Mouse (Mus musculus) Patski (cell line): Measurements from ENCODE around the gene Lsm7. TPM values are rescaled to one million over a fixed set of nuclear protein-coding genes. Genes with fewer than 3 reads are reported as not detected.

ENCODE experiments used
- ATAC-seq: fragments of 100-300 bp; one replicate; pipeline ENCODE4 v1.8.0; 2021
- CTCF ChIA-PET: fragments of 350-600 bp; sonication (Branson Sonifier 250); formaldehyde crosslinking; loops from one replicate; lab custom pipeline; 2022; ENCODE audit warnings: inconsistent platforms; lab: Charles Lee
- POLR2A ChIA-PET: fragments of 350-600 bp; sonication (Branson Sonifier 250); formaldehyde crosslinking; loops from one replicate; lab custom pipeline; 2022; ENCODE audit warnings: antibody characterized with exemption, inconsistent platforms; lab: Charles Lee
- DNase-seq: peaks from one replicate; pipeline ENCODE4 v3.0.0-alpha.2; 2011; ENCODE audit warnings: low read depth, low spot score
- H3K27me3 ChIP-seq: fragments of 371-371 bp; one replicate; pipeline ENCODE4 v1.5.1; 2021
- CTCF ChIP-seq: fragments of 100-300 bp; IDR thresholded peaks from one replicate; pipeline ENCODE4 v1.5.1; 2021
- in situ Hi-C: fragments of 300-500 bp; cut with MboI; formaldehyde crosslinking; loops from 3 replicates; pipeline ENCODE4 v1.11.1; 2018; ENCODE audit warnings: low pct_unique_long_range_greater_than_20kb, mixed read lengths
- polyA plus RNA-seq: library from polyadenylated mRNA; unstranded; gene quantifications from one replicate; pipeline ENCODE4 v1.2.3, GENCODE M21; 2021

Lsm7 gene
- polyA plus RNA-seq, 1 experiment from 2014 or later = 77.8 TPM

DNA sequence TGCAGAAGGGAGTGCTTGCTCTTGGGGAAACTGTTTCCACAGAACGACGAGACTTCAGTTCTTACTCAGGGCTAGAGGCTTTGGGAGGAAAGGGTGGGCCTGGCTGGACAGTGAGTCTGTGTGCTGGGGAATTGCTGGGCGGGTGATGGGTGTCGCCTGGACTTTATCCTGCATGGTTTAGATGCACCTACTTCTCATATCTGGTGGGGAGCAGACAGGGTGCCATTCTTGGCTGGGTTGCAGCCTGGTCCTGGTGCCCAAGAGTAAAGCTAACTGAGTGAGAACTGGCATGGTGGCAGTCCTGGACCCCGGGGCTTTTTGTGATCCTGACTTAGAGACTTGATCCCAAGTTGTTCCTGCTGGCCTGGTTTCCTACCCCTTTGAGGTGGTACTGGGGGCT, 1.9 kb upstream of the Lsm7 start:
- TF ChIP-seq CTCF = no peak
- ChIA-PET POLR2A (no interaction called here), CTCF (no interaction called here)
- in situ Hi-C loops = no loop called here
- ATAC-seq (no peak), DNase-seq (no peak)
- no peaks in the 10 kb centered on the region for H3K27me3 ChIP-seq

DNA sequence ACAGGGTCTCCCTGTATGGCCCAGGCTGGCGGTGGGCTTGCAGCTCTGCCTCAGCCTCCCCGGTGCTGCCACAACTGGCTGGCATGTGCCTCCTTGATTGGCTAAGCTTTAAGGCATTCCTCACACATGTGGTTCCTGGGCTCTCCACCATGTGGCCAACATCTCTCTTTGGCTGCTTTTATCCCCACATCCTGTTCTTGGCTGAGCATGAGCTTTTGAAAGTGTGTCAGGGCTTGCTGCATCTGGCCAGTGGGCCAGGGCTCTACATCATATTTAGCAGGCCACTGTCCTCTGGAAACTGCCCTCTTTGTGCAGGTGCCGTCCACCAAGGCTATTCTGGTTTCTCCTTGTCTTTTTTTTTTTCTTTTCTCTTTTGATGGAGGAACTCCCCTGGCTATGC, 1.3 kb upstream of the Lsm7 start:
- ATAC-seq = no peak
- no peak for DNase-seq
- ChIA-PET CTCF (interaction anchor here (0.8 kb wide), 1 partner anchor 25 kb away, joined by 3 read pairs; no protein-coding TSS in a partner anchor), POLR2A (interaction anchor here (1.2 kb wide), 1 partner anchor 29 kb away, joined by 3 read pairs; no protein-coding TSS in a partner anchor)
- TF ChIP-seq CTCF = no peak
- in situ Hi-C loops = no loop called here
- H3K27me3 ChIP-seq = no peaks in the 10 kb centered on the region

- DNase-seq (no peak), ATAC-seq (no peak)
- ChIA-PET POLR2A (interaction anchor here (1.2 kb wide), 1 partner anchor 28 kb away, joined by 3 read pairs; no protein-coding TSS in a partner anchor), CTCF (interaction anchor here (0.7 to 0.8 kb wide), 2 partner anchors 25 to 27 kb away, joined by 3 read pairs; no protein-coding TSS in a partner anchor)
- in situ Hi-C loops = no loop called here
- TF ChIP-seq CTCF = no peak
- no peaks in the 10 kb centered on the region for H3K27me3 ChIP-seq
These were observed 702 bp upstream of the Lsm7 start for GRCm38 (mm10) chr10:80855749-80856073.

GRCm38 (mm10) chr10:80848571-80848970, 6.4 kb downstream of the Lsm7 start:
- H3K27me3 ChIP-seq = peaks cover 13% of the 10 kb centered on the region
- ChIA-PET POLR2A (no interaction called here), CTCF (no interaction called here)
- ATAC-seq (no peak), DNase-seq (no peak)
- in situ Hi-C loops = no loop called here
- no peak for TF ChIP-seq CTCF

GRCm38 (mm10) chr10:80845732-80846131, 9.3 kb downstream of the Lsm7 start:
- ATAC-seq (no peak), DNase-seq (no peak)
- in situ Hi-C loops = no loop called here
- CTCF ChIA-PET = interaction anchor here (1.9 kb wide), 1 partner anchor 12 kb away, joined by 5 read pairs; no protein-coding TSS in a partner anchor
- TF ChIP-seq CTCF = no peak
- POLR2A ChIA-PET = interaction anchor here (1.1 kb wide), 2 partner anchors 10 to 12 kb away, joined by 4 read pairs; no protein-coding TSS in a partner anchor
- peaks cover 27% of the 10 kb centered on the region for H3K27me3 ChIP-seq

GRCm38 (mm10) chr10:80845055-80845693, 9.8 kb downstream of the Lsm7 start:
- in situ Hi-C loops = no loop called here
- ChIA-PET CTCF (interaction anchor here (1.9 kb wide), 1 partner anchor 13 kb away, joined by 5 read pairs; no protein-coding TSS in a partner anchor), POLR2A (interaction anchor here (1.1 kb wide), 2 partner anchors 10 to 13 kb away, joined by 4 read pairs; no protein-coding TSS in a partner anchor)
- ATAC-seq (no peak), DNase-seq (no peak)
- H3K27me3 ChIP-seq = peaks cover 27% of the 10 kb centered on the region
- TF ChIP-seq CTCF = no peak

- ChIA-PET CTCF (interaction anchor here (1.9 kb wide), 1 partner anchor 14 kb away, joined by 5 read pairs; no protein-coding TSS in a partner anchor), POLR2A (no interaction called here)
- ATAC-seq (no peak), DNase-seq (no peak)
- TF ChIP-seq CTCF = no peak
- peaks cover 27% of the 10 kb centered on the region for H3K27me3 ChIP-seq
- in situ Hi-C loops = no loop called here
These were observed 11.0 kb downstream of the Lsm7 start, which contains the start of gene Lingo3 for GRCm38 (mm10) chr10:80843931-80844547. TSS of gene Lingo3 (minus strand) at chr10:80844039.

DNA sequence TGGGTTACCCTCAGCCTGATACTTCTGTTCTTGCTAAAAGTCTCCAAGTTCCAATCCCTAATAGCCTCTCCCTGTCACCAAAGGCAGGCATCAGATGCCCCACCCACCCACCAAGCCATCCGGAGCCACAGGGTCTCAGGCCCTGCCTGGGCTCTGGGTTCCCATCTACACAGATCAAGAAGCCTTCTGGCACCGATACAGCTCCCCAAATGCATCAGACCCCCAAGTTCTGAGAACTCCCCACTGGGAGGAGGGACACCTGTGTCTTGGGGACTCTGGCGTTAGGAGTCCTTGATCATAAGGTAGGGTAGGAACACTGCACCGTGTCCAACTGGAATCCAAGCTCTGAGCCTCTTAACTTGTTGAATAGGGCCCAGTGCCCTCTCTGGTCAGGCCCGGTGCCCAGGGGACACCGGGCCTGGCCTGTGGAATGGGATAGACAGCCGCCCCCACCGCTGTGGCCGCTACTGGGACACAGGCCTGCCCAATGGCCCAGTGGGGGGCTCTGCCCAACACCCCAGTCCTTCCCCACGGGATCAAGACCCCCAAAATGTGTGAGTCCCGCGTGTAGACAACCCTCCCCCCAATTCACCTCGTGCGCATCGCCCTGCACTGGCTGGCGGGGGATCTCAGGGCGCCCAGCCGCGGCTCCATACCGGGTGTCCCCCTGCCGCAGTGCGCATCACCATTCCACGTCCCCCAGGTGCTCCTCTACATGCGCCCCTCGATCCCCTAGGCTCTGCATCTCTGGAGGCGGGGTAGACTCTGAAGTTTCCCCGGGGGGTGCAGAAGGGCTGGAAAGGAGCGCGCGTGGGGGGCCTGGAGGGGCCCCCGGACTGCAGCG, 11.7 kb downstream of the Lsm7 start:
- in situ Hi-C loops = no loop called here
- ChIA-PET CTCF (interaction anchor here (1.4 kb wide), 1 partner anchor 15 kb away, joined by 4 read pairs; no protein-coding TSS in a partner anchor), POLR2A (interaction anchor here (0.6 kb wide), 1 partner anchor 16 kb away, joined by 3 read pairs; no protein-coding TSS in a partner anchor)
- no peak for DNase-seq
- peak; percentile 6 for ATAC-seq
- H3K27me3 ChIP-seq = peaks cover 27% of the 10 kb centered on the region
- no peak for TF ChIP-seq CTCF

GRCm38 (mm10) chr10:80842334-80842733, 12.7 kb downstream of the Lsm7 start:
- H3K27me3 ChIP-seq = peaks cover 27% of the 10 kb centered on the region
- no peak for TF ChIP-seq CTCF
- no peak for DNase-seq
- ChIA-PET CTCF (interaction anchor here (1.4 kb wide), 1 partner anchor 14 kb away, joined by 4 read pairs; no protein-coding TSS in a partner anchor), POLR2A (interaction anchor here (0.6 kb wide), 1 partner anchor 15 kb away, joined by 3 read pairs; no protein-coding TSS in a partner anchor)
- in situ Hi-C loops = no loop called here
- no peak for ATAC-seq

DNA sequence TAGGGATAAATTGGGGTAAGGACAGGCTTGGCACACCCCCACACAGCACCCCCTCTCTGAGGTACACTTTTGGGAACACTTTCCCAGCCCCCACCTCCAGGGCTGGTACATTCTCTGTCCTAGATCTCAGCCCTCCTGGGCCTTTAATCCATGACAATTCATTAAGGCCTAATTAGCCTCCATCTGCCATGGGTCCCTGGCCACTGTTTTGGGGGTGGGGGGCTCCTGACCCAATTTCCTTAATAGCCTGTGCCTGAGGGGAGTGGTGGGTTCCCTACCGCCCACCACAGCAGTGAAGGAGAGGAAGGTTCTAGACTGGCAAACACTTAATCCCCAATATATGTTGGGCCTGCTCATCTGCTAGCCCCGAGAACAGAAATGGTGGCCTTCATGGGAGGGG, 13.3 kb downstream of the Lsm7 start:
- in situ Hi-C loops = no loop called here
- DNase-seq (no peak), ATAC-seq (no peak)
- POLR2A ChIA-PET = no interaction called here
- CTCF ChIA-PET = interaction anchor here (1.4 kb wide), 1 partner anchor 14 kb away, joined by 4 read pairs; no protein-coding TSS in a partner anchor
- peaks cover 27% of the 10 kb centered on the region for H3K27me3 ChIP-seq
- TF ChIP-seq CTCF = no peak
